Mouse (Mus musculus) neural tube, embryonic 15.5 days (tissue): ENCODE results near the gene Tbr1. TPM values are rescaled to one million over a fixed set of nuclear protein-coding genes. Genes with fewer than 3 reads are reported as not detected.

Experiments used
- ATAC-seq: fragments of 200-750 bp; cut with Nextera tagmentation; 2 replicates; pipeline ENCODE4 v1.8.0; 2017; ENCODE audit warnings: mild to moderate bottlenecking, moderate TSS enrichment, moderate library complexity; ENCODE audit not compliant: low FRiP score
- H3K27ac ChIP-seq: fragments of 300-500 bp; sonication (generic); replicated peaks from 2 replicates; pipeline ENCODE4 v1.5.1; 2015; ENCODE audit warnings: mild to moderate bottlenecking, inconsistent platforms
- H3K27me3 ChIP-seq: fragments of 300-500 bp; sonication (generic); replicated peaks from 2 replicates; pipeline ENCODE4 v1.6.1; 2015; ENCODE audit warnings: inconsistent platforms
- H3K36me3 ChIP-seq: fragments of 300-500 bp; sonication (generic); 2 replicates; pipeline ENCODE4 v1.6.1; 2015; ENCODE audit warnings: inconsistent platforms
- H3K4me1 ChIP-seq: fragments of 300-500 bp; sonication (generic); 2 replicates; pipeline ENCODE4 v1.6.1; 2015; ENCODE audit warnings: inconsistent platforms
- H3K4me2 ChIP-seq: fragments of 300-500 bp; sonication (generic); 2 replicates; pipeline ENCODE4 v1.6.1; 2015; ENCODE audit warnings: inconsistent platforms, mild to moderate bottlenecking, moderate library complexity
- H3K4me3 ChIP-seq: fragments of 300-500 bp; sonication (generic); replicated peaks from 2 replicates; pipeline ENCODE4 v1.5.1; 2015; ENCODE audit warnings: mild to moderate bottlenecking, inconsistent platforms
- H3K9ac ChIP-seq: fragments of 300-500 bp; sonication (generic); replicated peaks from 2 replicates; pipeline ENCODE4 v1.6.1; 2015; ENCODE audit warnings: mild to moderate bottlenecking, inconsistent platforms
- H3K9me3 ChIP-seq: fragments of 300-500 bp; sonication (generic); replicated peaks from 2 replicates; pipeline ENCODE4 v1.6.1; 2016; ENCODE audit warnings: inconsistent platforms
- WGBS: fragments of 180-500 bp; shearing (Covaris S2); methylation state at CpG from one replicate; pipeline ENCODE4 v1.1.7; 2015; ENCODE audit warnings: mixed read lengths; 5-methylcytosine and 5-hydroxymethylcytosine counted together
- polyA plus RNA-seq: library from polyadenylated mRNA; unstranded; fragments of >200 nt; fragmentation: Nextera tagmentation; extraction: Ambion mirVana; gene quantifications from 2 replicates; pipeline ENCODE4 v1.2.1, GENCODE M21; 2015

The Tbr1 gene
- polyA plus RNA-seq: 0.06 and 0.13 TPM in 2 replicates

DNA sequence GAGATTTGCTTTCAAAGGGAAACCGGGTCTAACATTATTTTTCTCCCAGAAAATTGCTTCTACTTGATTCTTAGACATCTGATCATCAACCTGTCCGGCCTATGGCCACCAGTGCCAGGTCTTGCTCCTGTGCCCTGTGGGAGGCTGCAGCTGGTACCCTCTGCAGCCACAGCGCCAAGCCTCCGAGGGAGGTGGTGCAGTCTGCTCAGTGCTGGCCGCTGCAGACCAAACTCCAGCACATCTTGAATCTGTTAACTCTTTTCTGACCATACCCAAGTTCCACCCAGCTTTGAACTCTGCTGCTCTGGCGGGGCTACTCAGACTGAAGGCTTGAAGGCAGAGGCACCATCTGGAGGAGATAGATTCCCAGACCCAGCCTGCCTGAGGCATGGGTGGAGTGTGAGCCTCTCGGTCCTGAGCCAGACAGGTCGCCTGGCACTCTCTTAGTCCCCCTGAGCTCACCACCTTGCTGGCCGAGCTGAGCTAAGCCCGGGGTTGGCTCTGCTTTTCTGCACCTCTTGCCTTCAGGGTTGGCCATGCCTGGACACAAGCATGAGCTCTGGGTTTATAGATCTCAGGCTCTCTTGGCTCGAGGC is at the start of gene Tbr1:
Gene Tbr1 (plus strand): TSS at position 275 of the 596 bp plus-strand sequence.
- Histone ChIP-seq H3K4me1 (peaks cover 23% of the 10 kb centered on the region), H3K4me2 (no peak within 1 kb of the TSS), H3K4me3 (no peak within 1 kb of the TSS), H3K36me3 (peaks cover 3% of the 10 kb centered on the region; the same call in 1 of the 2 replicates), H3K27ac (no peak within 1 kb of the TSS), H3K9me3 (no peaks in the 10 kb centered on the region), H3K9ac (no peak within 1 kb of the TSS), H3K27me3 (peaks cover 51% of the 10 kb centered on the region)
- 9% methylated on average over 11 of the region's 11 CpGs for WGBS
- ATAC-seq: 0 out of 2 replicates have a peak, but pooled peaks have one; percentile 18

DNA sequence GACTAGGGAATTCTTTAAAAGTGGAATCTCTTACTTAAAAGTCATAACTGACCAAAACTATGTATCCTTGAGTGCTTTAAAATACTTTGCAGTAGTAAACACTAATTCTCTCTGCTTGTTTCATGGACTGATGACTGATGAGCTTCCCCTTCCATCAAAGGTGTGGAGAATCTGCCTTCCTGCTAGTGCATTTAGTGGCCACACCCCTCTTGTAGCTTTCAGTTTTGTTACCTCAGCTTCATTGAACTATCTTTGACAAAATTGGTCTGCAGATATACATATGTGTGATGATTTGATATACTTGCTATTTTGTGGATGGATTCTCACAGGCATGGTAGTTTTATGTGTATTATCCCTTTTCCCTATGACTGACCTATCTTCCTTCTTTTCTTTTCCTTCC is 47.7 kb upstream of the Tbr1 start:
- Histone ChIP-seq H3K27me3 (no peaks in the 10 kb centered on the region), H3K9me3 (no peaks in the 10 kb centered on the region), H3K4me3 (no peak overlapping the region), H3K4me1 (no peaks in the 10 kb centered on the region), H3K9ac (no peak overlapping the region), H3K27ac (no peak overlapping the region), H3K36me3 (no peaks in the 10 kb centered on the region), H3K4me2 (no peak overlapping the region)
- ATAC-seq: no peak

DNA sequence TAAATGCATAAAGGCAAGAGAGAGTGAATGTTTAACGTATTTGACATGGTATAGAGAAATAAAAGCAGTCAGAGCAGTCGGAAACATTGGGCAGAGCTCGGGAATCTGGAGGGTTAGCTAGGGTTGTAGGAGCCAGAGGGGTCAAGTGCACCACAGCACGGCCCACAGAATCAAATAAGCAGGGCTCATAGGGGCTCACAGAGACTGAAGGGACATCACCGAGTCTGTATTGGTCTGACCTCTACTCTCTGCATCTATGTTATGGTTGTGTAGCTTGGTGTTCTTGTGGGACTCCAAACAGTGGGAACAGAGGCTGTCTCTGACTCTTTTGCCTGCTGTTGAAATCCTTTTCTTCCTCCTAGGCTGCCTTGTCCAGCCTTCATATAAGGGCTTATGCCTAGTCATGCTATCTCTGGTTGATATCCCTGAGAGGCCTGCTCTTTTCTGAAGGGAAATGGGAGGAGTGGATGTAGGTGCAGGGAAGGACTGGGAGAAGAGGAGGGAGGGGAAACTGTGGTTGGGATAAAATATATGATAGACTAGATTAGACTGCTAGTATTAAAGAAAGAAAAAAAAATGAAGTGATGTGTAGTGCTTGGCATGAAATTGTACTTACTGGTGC is 43.4 kb upstream of the Tbr1 start:
- Histone ChIP-seq H3K4me2 (no peak overlapping the region), H3K27me3 (no peaks in the 10 kb centered on the region), H3K9me3 (no peaks in the 10 kb centered on the region), H3K27ac (no peak overlapping the region), H3K36me3 (no peaks in the 10 kb centered on the region), H3K9ac (no peak overlapping the region), H3K4me1 (no peaks in the 10 kb centered on the region), H3K4me3 (no peak overlapping the region)
- no peak for ATAC-seq
- 89% methylated on average over 5 of the region's 5 CpGs for WGBS

DNA sequence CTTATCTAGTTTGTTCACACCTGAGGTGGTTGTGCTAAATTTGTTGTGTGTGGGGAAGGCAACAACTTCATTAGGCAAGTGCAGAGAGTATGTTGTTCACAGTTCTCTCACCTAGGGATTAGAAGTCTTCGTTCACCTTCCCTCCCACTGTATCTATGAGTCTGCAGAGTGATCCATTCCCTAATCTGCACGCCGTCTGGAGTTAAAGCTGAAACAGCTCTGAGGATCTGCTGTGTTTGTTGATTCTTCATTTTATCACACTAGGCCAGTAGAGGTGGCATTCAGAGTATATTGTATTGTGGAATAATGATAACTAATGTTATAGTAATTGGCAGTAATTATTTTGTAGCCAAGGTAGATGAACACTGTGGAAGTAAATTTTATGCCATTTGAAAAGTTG is 42.7 kb upstream of the Tbr1 start:
- H3K36me3 ChIP-seq: no peaks in the 10 kb centered on the region
- H3K4me3 ChIP-seq: no peak overlapping the region
- ATAC-seq: no peak
- H3K27me3 ChIP-seq: no peaks in the 10 kb centered on the region
- H3K4me2 ChIP-seq: no peak overlapping the region
- WGBS: 86% methylated on average over 3 of the region's 3 CpGs
- no peak overlapping the region for H3K9ac ChIP-seq
- no peaks in the 10 kb centered on the region for H3K4me1 ChIP-seq
- H3K27ac ChIP-seq: no peak overlapping the region
- no peaks in the 10 kb centered on the region for H3K9me3 ChIP-seq

DNA sequence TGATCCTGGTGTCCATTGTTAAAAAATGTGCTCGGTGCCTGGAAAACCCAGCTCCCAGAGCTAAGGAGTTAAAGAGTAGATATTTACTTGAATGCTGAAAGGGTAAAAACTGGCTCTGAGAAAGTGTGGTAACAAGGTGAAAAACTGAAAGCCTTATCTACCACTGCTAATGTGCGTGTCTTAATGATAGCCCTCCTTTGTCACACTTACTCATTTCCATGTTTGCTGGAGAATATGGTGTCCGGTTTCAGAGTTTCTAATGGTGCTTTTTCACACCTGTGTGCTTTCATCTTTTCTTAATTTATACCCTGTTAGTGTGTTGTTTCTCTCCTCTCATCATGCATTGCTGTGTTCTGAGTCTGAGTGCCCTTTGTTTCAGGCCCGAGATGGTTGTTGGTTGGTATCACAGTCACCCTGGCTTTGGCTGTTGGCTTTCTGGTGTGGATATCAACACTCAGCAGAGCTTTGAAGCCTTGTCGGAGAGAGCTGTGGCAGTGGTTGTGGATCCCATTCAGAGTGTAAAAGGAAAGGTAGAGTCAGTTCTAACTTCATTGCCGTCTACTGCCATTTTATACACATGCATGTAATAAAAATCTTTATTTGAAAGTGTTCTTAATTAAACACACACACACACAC is 38.1 kb upstream of the Tbr1 start:
- no peak for ATAC-seq
- Histone ChIP-seq H3K9me3 (no peaks in the 10 kb centered on the region), H3K27ac (no peak overlapping the region), H3K9ac (no peak overlapping the region), H3K4me2 (no peak overlapping the region), H3K4me1 (no peaks in the 10 kb centered on the region), H3K36me3 (no peaks in the 10 kb centered on the region), H3K27me3 (no peaks in the 10 kb centered on the region), H3K4me3 (no peak overlapping the region)
- 73% methylated on average over 6 of the region's 6 CpGs for WGBS

DNA sequence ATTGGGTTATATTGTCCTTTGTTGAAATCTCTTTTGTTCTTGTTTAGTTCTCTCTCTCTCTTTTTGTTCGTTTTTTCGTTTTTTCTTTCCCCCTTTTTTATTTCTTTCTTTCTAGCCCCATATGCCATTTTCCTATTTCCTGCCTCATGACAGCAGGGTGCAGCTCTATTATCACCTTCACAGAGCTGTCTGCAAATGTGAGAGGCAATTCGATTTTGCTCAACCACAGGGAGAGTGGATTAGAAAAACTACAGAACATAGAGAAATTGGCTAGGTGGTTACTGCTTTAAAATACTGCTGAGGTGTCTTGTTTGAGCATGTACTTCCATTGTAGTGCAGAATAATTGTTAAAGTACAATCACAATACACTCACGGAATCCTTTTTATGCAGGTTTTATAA is 37.2 kb upstream of the Tbr1 start:
- 43% methylated on average over 4 of the region's 4 CpGs for WGBS
- Histone ChIP-seq H3K9ac (no peak overlapping the region), H3K27ac (peak overlapping the region; percentile 48; the same call in 1 of the 2 replicates), H3K4me1 (no peaks in the 10 kb centered on the region), H3K9me3 (no peaks in the 10 kb centered on the region), H3K4me3 (no peak overlapping the region), H3K27me3 (no peaks in the 10 kb centered on the region), H3K36me3 (no peaks in the 10 kb centered on the region), H3K4me2 (no peak overlapping the region)
- no peak for ATAC-seq

DNA sequence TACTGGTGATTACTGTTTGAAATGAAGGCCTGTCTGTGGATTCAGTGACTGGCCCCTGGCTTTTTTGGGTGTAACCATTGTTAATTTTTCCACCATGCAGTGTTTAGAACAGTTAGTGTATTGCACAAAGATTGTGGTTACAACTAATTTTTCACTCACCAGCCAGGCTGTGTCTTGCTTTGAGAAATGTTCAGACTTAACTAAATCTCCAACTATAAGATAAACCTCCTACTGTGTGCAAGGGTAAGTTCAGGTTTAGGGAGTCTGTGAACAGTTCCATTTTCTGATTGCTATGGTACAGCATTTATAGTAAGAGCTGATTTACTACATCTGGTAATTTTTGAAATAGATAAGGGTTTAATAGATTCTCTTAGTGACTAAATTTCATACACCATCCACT is 21.9 kb upstream of the Tbr1 start:
- no peak for ATAC-seq
- Histone ChIP-seq H3K4me2 (no peak overlapping the region), H3K9ac (no peak overlapping the region), H3K4me3 (no peak overlapping the region), H3K9me3 (no peaks in the 10 kb centered on the region), H3K36me3 (peaks cover 9% of the 10 kb centered on the region), H3K27me3 (no peaks in the 10 kb centered on the region), H3K4me1 (no peaks in the 10 kb centered on the region), H3K27ac (no peak overlapping the region)

DNA sequence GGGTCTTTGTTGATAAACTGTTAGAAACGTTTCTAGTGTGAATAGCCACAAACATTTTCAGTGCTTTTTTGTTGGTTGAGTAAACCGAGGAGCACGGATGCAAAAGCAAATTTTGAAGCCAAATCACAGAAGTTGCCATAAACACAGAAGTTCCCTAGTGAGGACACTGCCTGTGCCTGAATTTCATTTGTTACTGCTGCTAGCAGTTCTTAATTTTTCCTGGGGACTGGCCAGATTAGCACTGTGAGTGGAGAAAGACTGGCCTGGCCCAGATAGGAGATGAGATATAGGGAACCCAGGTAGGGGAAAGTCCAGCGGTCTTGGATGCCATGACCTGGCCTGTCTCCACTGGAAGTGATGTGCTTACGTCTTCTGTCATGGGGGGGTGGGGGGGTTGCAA is 7.8 kb upstream of the Tbr1 start:
- H3K4me3 ChIP-seq: no peak overlapping the region
- H3K27me3 ChIP-seq: no peaks in the 10 kb centered on the region
- WGBS: 81% methylated on average over 5 of the region's 5 CpGs
- H3K9ac ChIP-seq: no peak overlapping the region
- H3K4me1 ChIP-seq: no peaks in the 10 kb centered on the region
- no peak for ATAC-seq
- H3K9me3 ChIP-seq: no peaks in the 10 kb centered on the region
- no peak overlapping the region for H3K4me2 ChIP-seq
- H3K36me3 ChIP-seq: peaks cover 2% of the 10 kb centered on the region; the same call in 1 of the 2 replicates
- H3K27ac ChIP-seq: no peak overlapping the region

DNA sequence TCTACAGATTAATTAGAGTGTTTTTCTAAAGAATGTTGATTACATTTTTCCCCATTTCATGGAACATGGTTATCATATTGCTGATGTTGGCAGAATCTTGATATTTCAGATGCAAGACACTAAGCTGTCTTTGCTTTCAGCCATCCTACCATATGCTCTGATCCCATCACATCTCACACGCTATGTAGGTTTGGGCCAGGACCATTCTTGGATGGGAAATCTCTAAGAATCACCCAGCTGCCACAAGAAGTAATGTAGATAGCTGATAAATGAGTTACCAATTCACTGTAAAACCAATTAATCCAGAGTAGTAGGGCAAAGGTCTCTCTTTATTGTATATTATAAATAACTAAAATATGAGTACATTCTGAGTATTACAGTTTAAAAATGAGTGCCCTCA is 4.7 kb upstream of the Tbr1 start:
- ATAC-seq: no peak
- Histone ChIP-seq H3K9me3 (no peaks in the 10 kb centered on the region), H3K27ac (no peak overlapping the region), H3K36me3 (peaks cover 3% of the 10 kb centered on the region; the same call in 1 of the 2 replicates), H3K4me1 (peaks cover 4% of the 10 kb centered on the region; the same call in 1 of the 2 replicates), H3K9ac (no peak overlapping the region), H3K27me3 (peaks cover 22% of the 10 kb centered on the region), H3K4me3 (no peak overlapping the region), H3K4me2 (no peak overlapping the region)
- WGBS: 90% methylated on average over 1 of the region's 1 CpGs

DNA sequence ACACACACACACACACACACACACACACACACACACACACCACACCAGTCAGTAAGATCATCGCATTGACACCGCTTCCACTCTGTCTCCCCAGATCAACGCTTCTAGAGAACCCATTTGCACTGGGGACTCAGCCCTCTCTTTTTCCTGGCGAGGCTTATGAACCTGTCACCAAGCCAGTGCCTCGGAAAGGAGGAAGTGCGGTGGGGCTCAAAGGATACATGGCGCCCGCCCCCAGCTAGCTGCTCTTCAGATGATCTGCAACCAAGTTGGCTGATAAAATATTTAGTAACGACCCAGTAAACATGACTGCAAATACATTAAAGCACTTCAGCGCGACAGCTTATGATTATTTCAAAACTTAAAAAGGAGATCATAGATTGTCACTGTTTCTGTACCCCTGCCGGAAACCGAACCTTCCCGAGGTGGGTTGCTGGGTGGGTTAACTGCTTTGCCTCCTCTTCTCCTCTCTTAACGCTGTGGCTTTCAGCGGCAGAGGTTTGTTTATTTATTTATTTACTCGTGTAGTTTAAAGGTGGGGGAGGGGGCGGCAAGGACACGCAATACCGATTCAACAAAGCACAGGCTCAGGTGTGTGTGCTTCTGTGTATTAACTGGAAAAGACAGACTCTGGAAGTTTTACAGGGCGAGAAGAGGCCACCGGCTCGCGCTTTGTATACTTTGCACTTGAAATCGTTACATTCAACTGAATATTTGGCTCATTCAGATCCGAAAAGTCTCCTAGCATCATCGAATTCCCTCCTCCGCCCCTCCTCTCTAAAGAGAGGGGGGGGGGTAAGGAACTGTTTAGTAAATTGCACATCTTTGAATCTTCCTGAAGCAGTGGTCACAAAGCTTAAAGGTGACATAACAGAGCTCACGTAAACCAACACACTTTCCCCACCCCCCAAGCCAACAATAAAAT is 975 bp downstream of the Tbr1 start:
- Histone ChIP-seq H3K4me3 (no peak overlapping the region), H3K4me2 (no peak overlapping the region)

DNA sequence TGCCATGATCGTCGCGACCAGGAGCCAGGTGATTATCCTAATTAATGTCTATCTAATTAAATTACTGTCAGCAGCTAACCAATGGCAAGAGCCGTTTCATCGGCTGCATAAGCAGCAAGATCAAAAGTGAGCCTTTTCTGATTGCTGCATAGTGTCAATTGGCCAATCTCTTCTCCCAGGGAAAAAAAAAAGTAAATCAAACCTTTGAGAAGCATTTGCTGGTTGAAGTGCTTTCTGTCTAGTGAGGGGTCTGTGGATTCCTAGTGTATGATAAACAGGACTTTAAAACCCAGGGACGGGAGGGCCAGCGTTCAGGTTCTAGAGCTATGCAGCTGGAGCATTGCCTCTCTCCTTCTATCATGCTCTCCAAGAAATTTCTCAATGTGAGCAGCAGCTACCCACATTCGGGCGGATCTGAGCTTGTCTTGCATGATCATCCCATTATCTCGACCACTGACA is 1.7 kb downstream of the Tbr1 start:
- Histone ChIP-seq H3K9me3 (no peaks in the 10 kb centered on the region), H3K36me3 (peaks cover 3% of the 10 kb centered on the region; the same call in 1 of the 2 replicates), H3K9ac (no peak overlapping the region), H3K4me1 (peaks cover 23% of the 10 kb centered on the region), H3K27me3 (peaks cover 62% of the 10 kb centered on the region), H3K4me3 (no peak overlapping the region), H3K27ac (no peak overlapping the region), H3K4me2 (no peak overlapping the region)
- under 1% methylated on average over 10 of the region's 10 CpGs for WGBS
- ATAC-seq: no peak

More for the DNA sequence above, 975 bp downstream of the Tbr1 start:
- no peak for ATAC-seq
- H3K27ac ChIP-seq: no peak overlapping the region
- no peaks in the 10 kb centered on the region for H3K9me3 ChIP-seq
- H3K36me3 ChIP-seq: peaks cover 3% of the 10 kb centered on the region; the same call in 1 of the 2 replicates
- no peak overlapping the region for H3K9ac ChIP-seq
- WGBS: 2% methylated on average over 29 of the region's 29 CpGs
- peaks cover 23% of the 10 kb centered on the region for H3K4me1 ChIP-seq
- peaks cover 54% of the 10 kb centered on the region for H3K27me3 ChIP-seq
